Mouse (Mus musculus) kidney, adult 2 months (tissue): ENCODE data around the gene Lsamp.

ENCODE experiments used
- CTCF ChIP-seq: fragments of 200-500 bp; conservative IDR thresholded peaks from 2 replicates; pipeline ENCODE4 v1.5.1; 2011; ENCODE audit warnings: low read depth, mild to moderate bottlenecking, control low read depth, low read length, moderate library complexity, mixed read lengths; ENCODE audit not compliant: insufficient read depth, insufficient read length
- POLR2A ChIP-seq: fragments of 200-500 bp; IDR thresholded peaks from one replicate; pipeline ENCODE4 v1.6.1; 2011; ENCODE audit warnings: low read depth, low read length, control low read depth

- TF ChIP-seq CTCF = no peak
- no peak for TF ChIP-seq POLR2A
Observed at GRCm38 (mm10) chr16:40307666-40308065, 323.5 kb downstream of the Lsamp start.
